Mouse (Mus musculus) testis, adult 2 months (tissue): ENCODE data around the gene Surf2. TPM values are rescaled to one million over a fixed set of nuclear protein-coding genes. Genes with fewer than 3 reads are reported as not detected.

ENCODE experiments used
- H3K27ac ChIP-seq: fragments of 200-500 bp; 2 replicates; pipeline ENCODE4 v1.5.1; 2012; ENCODE audit warnings: low read depth, low read length; ENCODE audit not compliant: control insufficient read depth, insufficient read depth
- H3K27me3 ChIP-seq: fragments of 200-500 bp; 2 replicates; pipeline ENCODE4 v1.6.1; 2012; ENCODE audit warnings: mild to moderate bottlenecking, low read length, moderate library complexity; ENCODE audit not compliant: control insufficient read depth, insufficient read depth
- H3K36me3 ChIP-seq: fragments of 200-500 bp; 2 replicates; pipeline ENCODE4 v1.6.1; 2012; ENCODE audit warnings: mild to moderate bottlenecking, low read length; ENCODE audit not compliant: control insufficient read depth, insufficient read depth
- H3K4me1 ChIP-seq: fragments of 200-500 bp; 2 replicates; pipeline ENCODE4 v1.6.1; 2012; ENCODE audit warnings: low read length; ENCODE audit not compliant: control insufficient read depth, insufficient read depth
- H3K4me3 ChIP-seq: fragments of 200-500 bp; 2 replicates; pipeline ENCODE4 v1.5.1; 2012; ENCODE audit warnings: low read depth, mild to moderate bottlenecking, low read length, moderate library complexity, mixed read lengths; ENCODE audit not compliant: control insufficient read depth
- CTCF ChIP-seq: fragments of 200-500 bp; IDR thresholded peaks from 2 replicates; pipeline ENCODE4 v1.5.1; 2012; ENCODE audit warnings: low read depth, mild to moderate bottlenecking, inconsistent platforms, low read length, moderate library complexity; ENCODE audit not compliant: control insufficient read depth, insufficient read depth, insufficient replicate concordance
- POLR2A ChIP-seq: fragments of 200-500 bp; IDR thresholded peaks from 2 replicates; pipeline ENCODE4 v1.6.1; 2012; ENCODE audit warnings: low read depth, mild to moderate bottlenecking, inconsistent platforms, low read length, moderate library complexity; ENCODE audit not compliant: control insufficient read depth
- polyA plus RNA-seq: library from polyadenylated mRNA; depleted of rRNA; stranded (reverse); fragments of >200 nt; gene quantifications from 2 replicates; pipeline ENCODE4 v1.2.3, GENCODE M21; 2012

Gene Surf2
- polyA plus RNA-seq, 1 experiment: 9.9 TPM

DNA sequence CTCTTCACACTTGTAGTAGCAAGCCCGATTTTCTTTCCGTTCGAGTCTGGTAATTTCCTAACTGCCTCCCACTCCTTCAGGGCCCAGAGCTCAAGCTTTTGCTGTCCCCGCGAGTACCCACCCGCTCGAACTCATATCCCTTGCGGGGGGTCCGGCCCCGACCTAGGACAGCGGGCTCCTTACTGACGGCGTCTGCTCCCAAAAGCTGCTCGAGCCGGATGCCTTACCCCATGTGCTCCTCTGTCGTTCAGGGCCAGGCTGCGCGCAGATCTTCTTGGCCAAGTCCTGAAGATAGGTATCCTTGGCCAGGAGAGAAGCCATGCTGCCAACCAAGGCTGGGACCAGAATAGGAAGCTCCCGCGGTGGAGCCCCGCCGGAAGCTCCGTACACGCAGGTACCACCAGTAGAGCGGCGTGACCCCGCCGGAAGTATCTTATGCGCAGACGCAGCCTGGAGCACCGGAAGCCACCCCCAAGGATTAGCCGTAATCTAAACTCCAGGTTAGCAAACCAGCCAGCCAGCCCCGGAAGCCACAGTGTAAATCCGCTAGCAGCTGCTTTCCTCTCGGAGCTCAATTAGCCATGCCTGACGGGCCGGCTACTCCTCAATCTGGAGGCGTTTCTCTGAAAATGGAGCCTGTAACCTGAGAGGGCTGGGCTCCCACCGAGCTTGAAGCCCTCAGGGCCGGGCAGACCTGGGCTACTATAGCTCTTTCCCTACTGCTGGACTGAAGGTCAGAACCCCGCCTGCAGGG, 13.5 kb upstream of the Surf2 start, which contains the start of gene Surf6:
Surf6 (minus strand) TSS at position 413 of the 754 bp plus-strand sequence.
- Histone ChIP-seq H3K4me3 (peak within 1 kb of the TSS; percentile 99), H3K36me3 (peaks cover 3% of the 10 kb centered on the region), H3K4me1 (peaks cover 4% of the 10 kb centered on the region), H3K27ac (peak within 1 kb of the TSS; percentile 76), H3K27me3 (no peaks in the 10 kb centered on the region)
- TF ChIP-seq CTCF (no peak), POLR2A (peak; percentile 82)

DNA sequence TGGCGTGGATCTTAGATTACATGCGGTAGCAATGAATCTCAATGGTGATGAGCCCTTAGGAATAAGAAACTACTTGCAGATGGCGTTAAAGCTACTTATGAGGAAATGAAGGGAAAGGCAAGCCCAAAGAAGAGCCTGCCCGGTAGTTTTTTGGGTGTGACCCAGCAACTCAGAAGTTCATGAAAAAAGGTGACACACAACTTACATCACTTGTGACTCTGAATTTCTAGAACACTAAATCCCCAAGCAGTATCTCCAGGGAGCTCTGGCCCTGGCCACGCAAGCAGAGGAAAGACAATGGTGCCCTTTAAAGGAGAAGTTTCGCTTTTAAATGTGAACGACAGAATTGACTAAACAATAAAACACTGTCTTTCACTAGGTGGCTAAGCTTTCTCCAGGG, 12.9 kb upstream of the Surf2 start:
- no peak for TF ChIP-seq CTCF
- no peak for TF ChIP-seq POLR2A
- H3K27ac ChIP-seq: peak overlapping the region; percentile 76
- H3K4me3 ChIP-seq: peak overlapping the region; percentile 99
- H3K36me3 ChIP-seq: peaks cover 3% of the 10 kb centered on the region
- peaks cover 4% of the 10 kb centered on the region for H3K4me1 ChIP-seq
- no peaks in the 10 kb centered on the region for H3K27me3 ChIP-seq

DNA sequence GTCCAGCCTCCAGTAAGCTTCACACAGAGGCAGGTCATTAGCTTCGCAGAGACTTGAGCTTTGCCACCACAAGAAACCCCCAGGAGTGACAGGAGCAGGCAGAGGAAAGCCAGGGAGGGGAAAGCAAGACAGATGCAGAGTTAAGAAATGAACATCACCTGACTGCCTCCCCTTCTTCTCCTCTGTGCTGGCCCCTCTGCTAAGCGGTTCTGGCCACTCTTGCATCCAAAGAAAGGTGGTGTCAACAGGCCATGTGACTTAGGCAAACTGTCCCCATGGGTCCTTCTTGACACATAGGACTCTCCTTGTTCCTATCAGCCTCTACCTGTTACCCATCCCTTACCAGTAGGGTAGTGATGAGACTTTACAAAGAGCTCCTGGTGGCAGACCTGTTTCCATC, 10.2 kb upstream of the Surf2 start:
- TF ChIP-seq POLR2A (no peak), CTCF (no peak)
- peaks cover 4% of the 10 kb centered on the region for H3K4me1 ChIP-seq
- H3K36me3 ChIP-seq: no peaks in the 10 kb centered on the region
- H3K27ac ChIP-seq: no peak overlapping the region
- H3K4me3 ChIP-seq: no peak overlapping the region
- H3K27me3 ChIP-seq: no peaks in the 10 kb centered on the region

DNA sequence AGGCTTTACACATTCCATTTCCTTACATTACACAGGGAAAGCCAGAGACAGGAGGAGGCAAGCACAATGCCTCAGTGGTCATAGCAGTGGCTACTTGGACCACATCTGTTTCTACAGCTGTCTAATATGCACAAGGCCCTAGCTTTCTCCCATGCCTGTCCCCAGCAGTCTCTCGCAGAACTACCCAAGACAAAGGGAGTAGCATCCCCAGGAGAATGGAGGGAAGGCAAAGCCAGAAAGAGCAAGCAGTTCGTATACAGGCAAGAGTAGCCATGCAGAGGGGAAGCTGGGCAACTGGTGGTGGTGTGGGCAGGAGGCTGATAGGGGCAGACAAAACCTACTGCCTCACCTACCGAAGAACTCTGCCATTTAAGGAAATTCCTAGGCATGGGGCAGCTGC, 9.7 kb upstream of the Surf2 start:
- no peak overlapping the region for H3K4me3 ChIP-seq
- H3K4me1 ChIP-seq: peaks cover 7% of the 10 kb centered on the region
- no peak overlapping the region for H3K27ac ChIP-seq
- TF ChIP-seq POLR2A (no peak), CTCF (no peak)
- H3K27me3 ChIP-seq: no peaks in the 10 kb centered on the region
- no peaks in the 10 kb centered on the region for H3K36me3 ChIP-seq

DNA sequence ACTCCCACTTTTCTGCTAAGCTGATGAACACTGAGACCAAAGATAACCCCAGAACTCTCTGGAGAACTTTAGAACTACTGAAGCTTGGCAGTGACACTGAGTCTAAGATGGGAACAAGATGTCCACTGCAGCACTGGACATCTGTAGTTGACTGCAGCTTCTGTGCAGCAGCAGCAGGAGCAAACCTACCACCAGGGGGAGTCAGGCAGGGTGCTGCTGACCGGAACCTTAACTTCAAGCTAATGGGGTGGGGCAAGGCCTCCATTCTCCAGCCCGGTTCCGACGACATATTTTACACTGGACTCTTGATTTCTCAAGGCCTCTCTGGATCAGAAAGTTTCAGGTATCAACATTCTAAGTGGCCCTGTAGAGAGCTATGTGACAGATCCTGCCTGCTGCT, 9.1 kb upstream of the Surf2 start:
- no peaks in the 10 kb centered on the region for H3K36me3 ChIP-seq
- H3K4me1 ChIP-seq: peaks cover 5% of the 10 kb centered on the region
- H3K27ac ChIP-seq: no peak overlapping the region
- H3K27me3 ChIP-seq: no peaks in the 10 kb centered on the region
- TF ChIP-seq CTCF (peak; percentile 56; the same call in 1 of the 2 replicates), POLR2A (no peak)
- no peak overlapping the region for H3K4me3 ChIP-seq

DNA sequence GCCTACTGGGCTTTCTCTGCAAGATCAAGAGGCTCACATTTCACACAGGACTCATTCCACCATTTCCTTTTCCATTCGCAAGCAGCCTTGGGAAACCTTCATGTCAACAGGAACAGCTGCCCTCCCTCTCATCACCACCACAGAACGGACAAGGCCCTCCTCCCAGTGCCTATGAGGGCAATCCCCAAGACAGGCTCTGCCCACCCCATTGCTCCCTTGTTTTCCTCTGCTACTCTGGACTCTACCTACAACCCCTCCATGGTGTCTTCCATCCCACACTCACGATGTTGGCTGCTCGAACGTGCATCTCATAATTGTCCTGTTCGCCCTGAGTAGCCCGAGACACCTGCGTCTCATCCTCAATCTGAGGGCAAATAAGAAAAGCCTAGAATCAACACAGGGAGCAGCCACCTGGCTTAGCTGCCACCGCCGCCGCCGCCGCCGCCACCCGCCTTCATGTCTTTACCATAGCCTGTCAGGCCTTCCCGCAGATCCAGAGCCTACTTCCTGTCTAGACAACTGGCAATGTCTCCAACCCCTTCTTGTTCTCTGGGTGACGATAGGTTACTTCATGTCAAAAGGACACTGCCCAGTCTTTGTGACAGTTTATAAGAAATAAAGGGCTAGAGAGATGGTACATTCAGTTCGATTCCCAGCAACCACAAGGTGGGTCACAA, 7.3 kb upstream of the Surf2 start:
- no peak overlapping the region for H3K27ac ChIP-seq
- H3K36me3 ChIP-seq: no peaks in the 10 kb centered on the region

DNA sequence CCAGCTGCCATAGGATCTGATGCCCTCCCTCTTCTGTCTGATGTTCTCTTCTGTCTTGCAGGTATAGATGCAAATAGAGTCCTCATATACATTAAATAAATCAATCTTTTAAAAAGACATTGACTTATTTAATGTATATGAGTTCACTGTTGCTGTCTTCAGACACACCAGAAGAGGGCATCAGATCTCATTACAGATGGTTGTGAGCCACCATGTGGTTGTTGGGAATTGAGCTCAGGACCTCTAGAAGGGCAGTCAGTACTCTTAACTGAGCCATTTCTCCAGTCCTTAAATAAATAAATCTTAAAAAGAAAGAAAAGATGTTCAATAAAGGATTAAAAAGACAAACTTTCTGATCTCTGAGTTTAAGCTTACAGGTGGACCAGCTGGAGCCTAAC, 6.8 kb upstream of the Surf2 start:
- peaks cover 4% of the 10 kb centered on the region for H3K4me1 ChIP-seq
- H3K36me3 ChIP-seq: no peaks in the 10 kb centered on the region
- H3K27ac ChIP-seq: no peak overlapping the region; the same call in 1 of the 2 replicates
- H3K27me3 ChIP-seq: no peaks in the 10 kb centered on the region
- TF ChIP-seq POLR2A (no peak), CTCF (no peak)
- no peak overlapping the region; the same call in 1 of the 2 replicates for H3K4me3 ChIP-seq

More for the DNA sequence above, 7.3 kb upstream of the Surf2 start:
- Histone ChIP-seq H3K4me3 (no peak overlapping the region), H3K4me1 (peaks cover 4% of the 10 kb centered on the region), H3K27me3 (no peaks in the 10 kb centered on the region)
- TF ChIP-seq CTCF (no peak), POLR2A (no peak)
